Mouse (Mus musculus) intestine, embryonic 16.5 days (tissue): ENCODE data around the gene Rps13. TPM values are rescaled to one million over a fixed set of nuclear protein-coding genes. Genes with fewer than 3 reads are reported as not detected.
A peak's percentile ranks its signal among the peaks of the same experiment; 100 is the strongest.

Source experiments
- ATAC-seq: fragments of 200-750 bp; cut with Nextera tagmentation; 2 replicates; pipeline ENCODE4 v1.8.0; 2017; ENCODE audit warnings: moderate TSS enrichment, moderate library complexity
- H3K27ac ChIP-seq: fragments of 300-500 bp; sonication (generic); 2 replicates; pipeline ENCODE4 v1.5.1; 2014; ENCODE audit warnings: mild to moderate bottlenecking, low read length
- H3K27me3 ChIP-seq: fragments of 300-500 bp; sonication (generic); replicated peaks from 2 replicates; pipeline ENCODE4 v1.6.1; 2014; ENCODE audit warnings: low read length, control low read depth, mixed read lengths; ENCODE audit not compliant: control insufficient read depth, insufficient read depth
- H3K36me3 ChIP-seq: fragments of 300-500 bp; sonication (generic); 2 replicates; pipeline ENCODE4 v1.6.1; 2014; ENCODE audit warnings: low read length, control low read depth; ENCODE audit not compliant: control insufficient read depth, insufficient read depth
- H3K4me1 ChIP-seq: fragments of 300-500 bp; sonication (generic); 2 replicates; pipeline ENCODE4 v1.6.1; 2014; ENCODE audit warnings: low read length, control low read depth, mixed read lengths; ENCODE audit not compliant: control insufficient read depth, insufficient read depth
- H3K4me2 ChIP-seq: fragments of 300-500 bp; sonication (generic); 2 replicates; pipeline ENCODE4 v1.6.1; 2014; ENCODE audit warnings: low read depth, low read length, control low read depth
- H3K4me3 ChIP-seq: fragments of 300-500 bp; sonication (generic); 2 replicates; pipeline ENCODE4 v1.5.1; 2014; ENCODE audit warnings: mild to moderate bottlenecking, low read length
- H3K9ac ChIP-seq: fragments of 300-500 bp; sonication (generic); 2 replicates; pipeline ENCODE4 v1.6.1; 2014; ENCODE audit warnings: low read depth, low read length
- H3K9me3 ChIP-seq: fragments of 300-500 bp; sonication (generic); 2 replicates; pipeline ENCODE4 v1.6.1; 2016; ENCODE audit warnings: low read length, control low read depth; ENCODE audit not compliant: control insufficient read depth
- WGBS: fragments of 180-500 bp; shearing (Covaris S2); extraction: QIAGEN DNeasy Blood & Tissue Kit; methylation state at CpG from one replicate; pipeline ENCODE4 v1.1.7; 2014; 5-methylcytosine and 5-hydroxymethylcytosine counted together
- polyA plus RNA-seq: library from polyadenylated mRNA; unstranded; fragments of >200 nt; fragmentation: Nextera tagmentation; extraction: Ambion mirVana; gene quantifications from 2 replicates; pipeline ENCODE4 v1.2.1, GENCODE M21; 2015

The Rps13 gene
- polyA plus RNA-seq, 1 experiment from 2014 or later = 753 TPM

DNA sequence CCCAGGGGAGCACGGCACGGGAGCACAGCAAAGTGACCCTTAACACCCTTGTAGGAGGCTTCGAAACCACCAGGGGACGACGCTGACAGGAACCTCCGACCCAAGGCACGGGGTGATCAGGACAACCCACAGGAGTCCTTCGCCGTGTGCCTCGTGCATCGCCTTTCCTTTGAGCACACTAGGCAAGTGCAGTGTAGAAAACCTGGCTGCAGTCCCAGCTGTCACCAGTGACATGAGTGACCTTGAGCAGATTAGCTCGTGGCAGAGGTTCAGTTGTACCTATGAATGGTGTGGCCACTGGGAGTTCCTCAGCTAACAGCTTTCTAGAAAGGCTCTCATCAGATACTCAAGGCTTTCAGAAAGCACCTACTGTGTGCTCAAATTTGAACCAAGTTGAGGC is 47.8 kb downstream of the Rps13 start:
- H3K4me2 ChIP-seq = peak overlapping the region; percentile 23; the same call in 1 of the 2 replicates
- H3K4me3 ChIP-seq = no peak overlapping the region
- ATAC-seq = peak; percentile 41
- no peak overlapping the region for H3K9ac ChIP-seq
- WGBS = 59% methylated on average over 12 of the region's 12 CpGs
- peaks cover 66% of the 10 kb centered on the region for H3K4me1 ChIP-seq
- H3K36me3 ChIP-seq = no peaks in the 10 kb centered on the region
- no peaks in the 10 kb centered on the region for H3K9me3 ChIP-seq
- peak overlapping the region; percentile 83 for H3K27ac ChIP-seq
- H3K27me3 ChIP-seq = no peaks in the 10 kb centered on the region

DNA sequence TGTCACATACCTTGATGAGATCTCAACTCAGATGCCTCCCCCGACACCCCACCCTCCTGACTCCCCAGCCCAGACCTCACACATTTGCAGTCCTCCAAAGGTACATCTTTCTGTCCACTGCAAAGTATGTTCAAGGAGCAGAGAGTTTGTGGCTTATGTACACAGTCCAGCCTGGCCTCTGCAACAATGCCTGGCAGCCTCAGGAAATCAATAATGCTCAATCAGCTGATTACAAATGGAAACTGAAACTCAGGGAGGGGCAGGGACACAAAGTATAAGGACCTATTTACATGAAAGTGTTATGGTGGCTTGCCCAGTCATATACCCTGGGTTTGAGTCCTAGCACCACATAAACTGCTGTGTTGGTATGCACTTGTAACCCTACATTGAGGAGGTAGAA is 48.8 kb downstream of the Rps13 start:
- Histone ChIP-seq H3K4me1 (peaks cover 62% of the 10 kb centered on the region), H3K27ac (no peak overlapping the region), H3K36me3 (no peaks in the 10 kb centered on the region), H3K9ac (no peak overlapping the region), H3K9me3 (no peaks in the 10 kb centered on the region), H3K27me3 (no peaks in the 10 kb centered on the region), H3K4me3 (no peak overlapping the region), H3K4me2 (no peak overlapping the region)
- WGBS = 71% methylated on average over 1 of the region's 1 CpGs
- ATAC-seq = no peak

DNA sequence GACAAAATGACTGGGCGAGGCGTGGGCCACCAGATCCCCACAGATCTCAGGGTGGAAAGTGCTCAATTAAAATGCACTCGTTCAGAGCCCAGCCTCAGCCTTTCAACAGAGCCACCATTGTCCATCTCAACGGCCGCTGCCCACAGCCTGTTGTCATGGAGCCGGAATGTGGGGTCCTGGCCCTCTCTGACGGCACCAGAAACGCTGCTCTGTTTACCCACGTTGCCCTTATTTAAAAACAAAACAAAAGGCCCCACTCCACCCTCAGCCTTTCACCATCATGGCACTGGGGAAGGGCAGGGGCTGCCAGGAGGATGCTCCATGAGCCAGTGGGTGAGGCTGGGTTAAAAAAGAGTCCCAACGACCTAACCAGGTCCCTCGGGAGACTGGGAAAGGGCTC is 51.2 kb downstream of the Rps13 start:
- Histone ChIP-seq H3K36me3 (no peaks in the 10 kb centered on the region), H3K9ac (no peak overlapping the region), H3K27ac (no peak overlapping the region), H3K9me3 (no peaks in the 10 kb centered on the region), H3K4me1 (peaks cover 47% of the 10 kb centered on the region), H3K4me2 (no peak overlapping the region), H3K27me3 (no peaks in the 10 kb centered on the region), H3K4me3 (no peak overlapping the region)
- no peak for ATAC-seq
- 39% methylated on average over 11 of the region's 11 CpGs for WGBS

Other genes starting within 250 kb of the Rps13 start
- gene Gm4353, start 249.6 kb downstream of the Rps13 start, polyA plus RNA-seq = 0.42 and 0.65 TPM in 2 replicates
- gene Plekha7, start 25.8 kb downstream of the Rps13 start, polyA plus RNA-seq = 18.7 and 24.3 TPM in 2 replicates
- 22.7 and 23.2 TPM in 2 replicates for gene Pik3c2a, start 109.3 kb upstream of the Rps13 start, polyA plus RNA-seq
- 16.4 and 19.4 TPM in 2 replicates for gene Nucb2, start 170.2 kb upstream of the Rps13 start, polyA plus RNA-seq